Mouse (Mus musculus) cortical plate, adult 2 months (tissue): ENCODE measurements around the gene Kif28.

Experiments
- CTCF ChIP-seq: fragments of 200-500 bp; IDR thresholded peaks from 2 replicates; pipeline ENCODE4 v1.5.1; 2011; ENCODE audit warnings: mild to moderate bottlenecking, control low read depth, low read length; ENCODE audit not compliant: insufficient read depth; ENCODE audit errors: extremely low read depth
- POLR2A ChIP-seq: fragments of 200-500 bp; IDR thresholded peaks from 2 replicates; pipeline ENCODE4 v1.6.1; 2011; ENCODE audit warnings: mild to moderate bottlenecking, low read length, control low read depth; ENCODE audit not compliant: insufficient read depth; ENCODE audit errors: extremely low read depth

- TF ChIP-seq CTCF (peak; percentile 53), POLR2A (no peak)
Measured at GRCm38 (mm10) chr1:179734500-179735474, 10.3 kb downstream of the Kif28 start.
